Mouse (Mus musculus): ENCODE data around the gene Pde2a.

- TF ChIP-seq GATA1 (IDR thresholded peaks at IDR 0.05; ENCODE audit: low read length), result no peak
- no peak for TF ChIP-seq TAL1 (IDR thresholded peaks at IDR 0.05; ENCODE audit: low read length)
These were observed 79.7 kb downstream of the Pde2a start for GRCm38 (mm10) chr7:101501236-101501635.

Data from erythroblast, embryonic 14.5 days (primary cell).